Mouse (Mus musculus) cerebellum, postnatal 14 days (tissue): ENCODE data around the gene Dact3.
A peak's percentile ranks its signal among the peaks of the same experiment; 100 is the strongest.

Source experiments
- DNase-seq, 2 experiments: peaks; one replicate each; pipeline ENCODE4 v3.0.0; 2021; ENCODE audit warnings: mixed read lengths in 2 of 2

The Dact3 gene

DNA sequence AGATGAGACGGTGACA lies at the start of gene Dact3:
Dact3 (plus strand) TSS at position 8 of the 16 bp plus-strand sequence.
- no peak for DNase-seq

DNA sequence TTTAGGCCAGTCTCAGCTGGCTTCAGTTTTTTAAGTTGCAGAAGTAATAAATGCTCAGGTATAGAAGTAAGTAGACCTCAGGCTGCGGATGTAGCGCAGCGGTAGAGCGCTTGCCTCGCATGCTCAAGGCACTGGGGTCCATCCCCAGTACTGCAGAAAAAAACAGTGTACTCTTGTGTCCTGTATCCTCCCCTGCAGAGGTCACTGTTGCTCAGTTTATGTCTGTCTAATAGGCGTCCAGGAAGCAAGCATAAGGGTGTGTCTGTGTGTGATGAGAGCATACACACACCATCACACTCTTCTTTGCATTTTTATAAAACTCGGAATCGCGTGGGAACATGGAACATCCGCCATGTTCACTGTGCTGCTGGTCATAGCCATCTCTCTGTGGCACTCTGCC lies 49.3 kb upstream of the Dact3 start:
- DNase-seq: peak; percentile 40 to 43

DNA sequence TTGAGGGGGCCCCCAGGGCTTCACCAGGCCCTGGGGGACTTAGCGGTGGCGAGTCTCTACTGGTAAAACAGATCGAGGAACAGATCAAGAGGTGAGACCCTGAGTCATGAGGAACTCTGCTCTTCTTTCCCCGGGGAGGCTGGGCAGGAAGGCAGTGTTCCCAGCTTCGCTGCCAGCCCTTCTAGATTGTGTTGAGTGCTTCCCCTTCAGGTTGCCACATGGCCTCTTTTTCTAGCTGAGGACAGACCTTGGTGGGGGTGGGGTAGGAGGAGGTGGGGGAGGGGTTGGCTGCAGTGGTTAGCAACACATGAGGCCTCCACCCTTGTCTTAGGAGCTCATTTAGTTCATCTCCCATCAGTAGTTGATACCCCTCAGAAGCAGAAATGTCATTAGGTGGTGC lies 48.5 kb upstream of the Dact3 start:
- DNase-seq: no peak

DNA sequence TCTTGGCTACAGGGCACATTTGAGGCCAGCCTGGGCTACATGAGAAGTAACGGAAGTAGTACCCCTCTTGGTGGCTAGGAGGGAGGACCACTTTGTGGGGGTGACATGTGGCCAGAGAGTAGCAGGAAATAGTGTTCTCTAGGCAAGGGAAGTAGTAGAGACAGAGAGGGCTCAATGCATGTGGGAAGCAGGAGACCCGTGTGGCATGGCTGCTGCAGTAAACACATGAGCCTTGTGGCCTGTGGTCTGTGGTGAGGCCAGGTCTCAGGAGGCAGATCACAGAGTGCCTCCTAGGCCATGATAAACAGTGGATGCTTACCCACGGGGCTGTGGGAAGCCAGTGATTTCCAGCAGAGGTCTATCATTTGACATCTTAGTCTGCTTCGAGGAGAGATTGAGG lies 47.8 kb upstream of the Dact3 start:
- no peak for DNase-seq

DNA sequence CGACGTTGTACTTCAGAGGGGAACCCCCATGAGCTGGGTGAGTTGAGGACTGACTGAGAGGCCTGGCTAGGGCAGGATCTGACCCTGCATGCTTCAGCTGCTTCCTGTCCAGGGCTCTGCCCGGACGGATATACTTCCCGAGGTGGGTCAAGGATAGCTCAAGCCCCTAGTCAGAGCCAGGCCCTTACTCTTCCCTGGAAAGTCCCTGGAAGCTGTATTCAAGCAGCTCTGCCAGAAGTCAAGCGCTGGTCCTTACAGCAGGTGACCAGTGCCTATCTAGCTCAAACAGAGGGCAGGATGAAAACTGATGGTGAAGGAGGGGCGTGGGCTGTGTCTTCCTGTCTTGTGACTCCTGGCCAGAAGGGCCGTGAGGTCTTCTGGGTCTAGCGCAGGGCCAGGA lies 44.7 kb upstream of the Dact3 start:
- DNase-seq: no peak

DNA sequence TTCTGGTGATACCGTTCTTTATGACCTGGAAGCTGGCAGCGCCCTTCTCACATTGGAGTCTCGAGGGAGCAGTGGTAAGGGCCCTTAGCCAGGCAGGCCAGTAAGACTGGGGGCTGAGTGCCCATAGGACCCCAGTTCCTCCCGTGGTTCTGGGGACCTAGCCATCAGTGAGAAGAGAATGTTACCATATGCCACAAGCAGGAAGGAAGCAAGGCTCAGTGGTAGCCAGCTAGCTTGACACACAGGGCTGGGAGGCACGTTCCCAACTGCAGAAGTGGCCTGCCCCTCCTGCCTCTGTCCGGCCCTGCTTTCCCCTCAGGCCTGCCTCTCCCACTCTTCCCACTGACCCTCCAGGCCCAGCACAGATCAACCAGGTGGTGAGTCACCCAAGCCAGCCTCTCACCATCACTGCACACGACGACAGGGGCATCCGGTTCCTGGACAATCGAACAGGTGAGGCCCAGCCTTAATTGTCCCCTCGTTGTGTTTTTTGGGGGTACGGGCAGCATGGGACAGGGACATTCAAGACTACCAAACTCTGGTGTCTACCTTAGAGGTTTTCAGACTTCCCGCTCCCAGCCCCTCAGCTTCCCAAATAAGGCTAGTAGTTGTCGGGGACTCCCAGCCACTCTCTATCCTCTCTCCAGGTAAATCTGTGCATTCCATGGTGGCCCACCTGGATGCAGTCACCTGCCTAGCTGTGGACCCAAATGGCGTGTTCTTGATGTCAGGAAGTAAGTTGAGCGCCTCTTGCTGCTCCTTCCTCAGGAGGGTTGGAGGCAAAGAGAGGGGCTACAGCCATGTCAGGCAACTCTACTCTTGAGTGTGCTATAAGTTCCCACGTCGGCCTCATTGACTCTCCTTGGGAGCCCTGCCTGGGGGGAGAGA lies 37.0 kb upstream of the Dact3 start:
- no peak for DNase-seq

DNA sequence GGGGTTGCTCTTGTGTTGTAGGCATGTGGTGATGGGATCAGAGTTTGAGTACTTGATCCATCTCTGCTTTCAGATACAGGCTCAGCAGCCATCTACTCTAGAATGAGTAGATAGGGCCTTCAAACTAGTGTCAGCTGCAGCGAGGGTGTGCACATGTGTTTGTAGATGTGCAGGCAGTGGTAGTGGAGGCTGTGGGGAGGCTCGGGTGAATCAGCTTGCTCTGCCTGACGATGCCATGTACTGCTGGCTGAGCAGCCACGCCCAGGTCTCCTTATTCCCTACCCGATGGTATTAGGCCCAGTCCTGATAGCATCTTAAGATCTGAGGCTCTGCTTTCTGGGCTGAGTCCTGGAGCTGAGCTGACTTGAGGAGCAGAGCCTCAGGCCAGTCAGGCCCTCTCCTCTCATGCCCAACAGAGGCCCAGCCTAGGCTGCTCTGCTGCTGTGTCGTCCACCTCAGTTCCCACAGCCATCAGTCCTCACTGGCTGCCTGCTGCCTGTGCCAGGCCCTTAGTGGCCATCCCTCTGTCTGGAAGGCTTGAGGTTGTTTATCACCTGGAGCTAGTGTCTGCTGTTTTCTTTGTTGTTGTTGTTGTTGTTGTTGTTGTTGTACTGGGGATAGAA lies 36.2 kb upstream of the Dact3 start:
- no peak for DNase-seq

DNA sequence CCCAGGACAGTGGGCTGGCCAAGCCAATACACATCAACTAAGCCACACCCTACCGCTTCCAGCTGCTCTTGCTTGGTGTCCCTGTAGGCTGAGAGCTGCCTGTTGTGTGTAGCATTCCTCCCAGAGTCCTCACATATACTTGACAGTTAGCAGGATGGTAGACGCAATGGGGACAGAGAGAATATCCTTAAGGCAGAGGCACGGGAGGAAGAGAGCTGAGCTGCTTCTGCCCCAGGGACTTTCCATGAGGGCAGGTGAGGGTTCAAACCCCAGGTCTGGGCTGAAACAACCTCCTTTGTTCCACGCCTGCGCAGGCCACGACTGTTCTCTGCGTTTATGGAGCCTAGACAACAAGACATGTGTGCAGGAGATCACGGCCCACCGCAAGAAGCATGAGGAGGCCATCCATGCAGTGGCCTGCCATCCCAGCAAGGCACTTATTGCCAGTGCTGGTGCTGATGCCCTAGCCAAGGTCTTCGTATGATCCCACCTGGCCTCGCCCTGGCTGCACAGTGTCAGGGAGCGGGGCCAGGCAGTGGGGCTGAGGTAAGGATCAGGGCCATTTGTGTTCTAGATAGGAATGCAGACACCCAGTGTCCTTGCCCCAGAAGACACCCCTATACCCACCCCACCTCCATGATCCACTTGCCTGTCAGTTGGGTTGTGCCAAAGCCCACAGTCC lies 35.5 kb upstream of the Dact3 start:
- no peak for DNase-seq

DNA sequence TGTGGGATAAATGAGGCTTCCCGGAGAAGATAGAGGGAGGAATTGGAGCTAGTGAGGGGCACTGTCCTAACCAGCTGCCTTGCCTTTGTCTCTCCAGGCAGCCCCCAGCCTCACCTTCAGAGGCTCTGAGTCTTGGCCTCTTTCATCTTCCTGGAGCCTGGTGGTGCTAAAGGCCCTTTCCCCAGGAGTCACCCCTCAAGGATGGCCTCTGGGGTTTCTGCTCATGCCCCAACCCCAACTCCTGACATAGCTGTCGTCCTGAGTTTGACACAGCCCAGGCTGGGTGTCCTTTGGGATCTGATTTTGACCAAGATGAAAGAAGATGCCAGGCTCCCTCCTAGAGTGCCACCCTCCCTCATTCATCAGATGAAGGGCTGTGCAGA lies 35.0 kb upstream of the Dact3 start:
- DNase-seq: no peak

DNA sequence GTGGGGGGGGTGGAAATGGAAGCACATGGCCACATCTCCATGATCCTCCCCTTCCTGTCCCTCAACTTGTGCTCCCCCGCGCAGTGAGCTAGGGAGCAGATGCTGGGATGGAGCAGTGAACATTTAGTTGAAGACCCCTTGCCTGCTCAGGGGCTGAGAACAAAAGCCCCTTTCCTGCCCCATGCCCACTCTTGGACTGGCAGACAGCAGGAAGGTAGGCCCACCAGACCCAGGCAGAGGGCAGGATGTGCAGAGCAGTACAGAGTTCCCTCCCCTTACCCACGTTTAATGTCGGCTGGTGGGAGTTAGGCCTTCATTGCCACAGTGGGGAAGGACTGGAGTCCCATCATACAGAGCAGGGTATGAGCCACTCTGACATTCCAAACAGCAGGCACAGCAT lies 34.0 kb upstream of the Dact3 start:
- no peak for DNase-seq

DNA sequence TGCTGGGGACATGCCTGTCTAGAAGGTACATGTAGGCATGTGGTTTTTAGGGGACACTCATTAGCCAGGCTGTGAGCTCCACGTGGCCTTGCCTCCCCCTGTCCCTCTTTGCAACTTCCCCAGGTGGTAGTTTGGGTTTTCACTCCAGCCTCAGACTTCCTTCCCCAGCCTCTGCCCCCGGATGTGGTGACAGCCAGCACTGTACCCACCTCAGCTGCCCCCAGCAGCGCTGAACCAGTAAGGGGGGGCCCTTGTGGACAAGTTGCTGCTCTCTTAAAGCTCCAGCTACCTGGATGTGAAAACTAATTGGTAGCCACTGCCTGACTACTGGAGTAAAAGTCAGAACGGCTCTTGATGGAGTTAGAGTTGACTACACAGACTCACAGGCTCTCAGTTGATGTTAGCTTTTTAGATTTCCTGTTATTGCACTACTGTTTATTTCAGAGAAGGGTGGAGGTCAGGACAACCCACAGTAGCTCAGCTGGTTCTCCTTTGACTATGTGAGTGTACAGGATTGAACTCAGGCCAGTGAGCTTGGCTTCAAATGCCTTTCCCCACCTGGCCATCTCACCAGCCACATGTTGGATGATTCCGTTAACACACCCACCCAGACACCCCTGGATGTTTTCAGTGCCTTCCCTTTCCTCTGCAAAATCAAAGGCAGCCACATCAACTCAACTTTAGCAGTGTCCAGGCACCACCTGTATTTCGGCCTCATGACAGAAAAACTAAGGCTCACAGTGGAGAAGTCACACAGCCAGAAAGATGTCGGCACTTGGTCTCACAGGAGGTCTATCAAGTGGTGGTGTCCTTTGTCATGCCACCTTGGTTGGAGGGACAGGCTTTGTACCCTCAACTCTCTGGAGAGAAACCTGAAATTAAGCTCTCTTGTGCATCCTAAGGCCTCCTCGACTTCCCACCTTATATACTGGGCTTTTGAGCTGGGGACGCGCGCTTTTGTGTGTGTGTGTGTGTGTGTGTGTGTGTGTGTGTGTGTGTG lies 33.3 kb upstream of the Dact3 start:
- no peak for DNase-seq

DNA sequence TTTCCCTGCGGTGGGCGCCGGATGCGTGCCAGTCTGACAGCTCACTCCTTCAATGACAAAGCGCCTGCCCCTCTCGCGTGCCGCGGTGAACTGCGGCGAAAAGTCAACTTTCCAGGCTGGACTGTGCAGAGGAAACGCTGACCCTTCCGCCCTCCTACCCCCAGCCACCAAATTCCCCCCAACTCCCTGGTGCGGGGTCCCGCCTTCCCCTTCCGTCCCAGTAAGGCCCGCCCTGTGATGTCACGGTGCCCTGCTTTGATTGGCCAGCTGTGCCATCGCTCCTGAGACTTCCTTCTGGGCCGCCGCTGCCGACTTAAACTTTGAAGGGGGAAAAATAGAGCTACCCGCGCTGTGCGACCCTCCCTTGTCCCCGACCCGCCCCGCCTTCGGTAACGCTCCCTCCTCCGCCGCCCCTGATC lies 32.5 kb upstream of the Dact3 start, which contains the start of gene Prkd2:
Prkd2 (plus strand) TSS at position 258 of the 419 bp plus-strand sequence.
- peak; percentile 89 to 94 for DNase-seq

DNA sequence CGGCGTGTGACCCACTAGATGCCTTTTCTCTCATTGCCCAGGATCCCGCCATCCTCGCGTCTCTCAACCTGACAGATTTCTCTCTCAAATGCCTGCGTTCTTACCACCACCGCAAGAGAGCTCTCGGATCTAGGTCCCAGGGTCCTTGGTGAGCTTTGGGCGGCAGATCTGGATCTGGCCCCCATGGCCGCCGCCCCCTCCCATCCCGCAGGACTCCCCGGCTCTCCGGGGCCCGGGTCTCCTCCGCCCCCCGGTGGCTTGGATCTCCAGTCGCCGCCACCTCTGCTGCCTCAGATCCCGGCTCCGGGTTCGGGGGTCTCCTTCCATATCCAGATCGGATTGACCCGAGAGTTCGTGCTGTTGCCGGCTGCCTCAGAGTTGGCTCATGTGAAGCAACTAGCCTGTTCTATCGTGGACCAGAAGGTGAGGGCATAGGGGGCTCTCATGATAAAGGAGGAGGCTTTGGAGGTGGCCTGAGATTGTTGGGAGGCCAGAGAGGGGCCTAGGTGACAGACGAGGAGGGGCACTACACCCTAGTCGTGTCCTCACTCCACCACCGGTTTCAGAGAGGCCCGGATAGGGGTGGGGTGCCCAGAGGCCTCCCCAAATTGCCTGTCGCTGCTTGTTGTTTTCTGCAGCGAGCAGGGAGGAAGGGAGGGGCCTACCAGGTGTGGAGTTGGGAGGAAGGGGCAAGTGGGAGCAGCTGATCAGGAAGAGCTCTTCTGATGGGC lies 31.5 kb upstream of the Dact3 start:
- DNase-seq: peak; percentile 26 to 35

DNA sequence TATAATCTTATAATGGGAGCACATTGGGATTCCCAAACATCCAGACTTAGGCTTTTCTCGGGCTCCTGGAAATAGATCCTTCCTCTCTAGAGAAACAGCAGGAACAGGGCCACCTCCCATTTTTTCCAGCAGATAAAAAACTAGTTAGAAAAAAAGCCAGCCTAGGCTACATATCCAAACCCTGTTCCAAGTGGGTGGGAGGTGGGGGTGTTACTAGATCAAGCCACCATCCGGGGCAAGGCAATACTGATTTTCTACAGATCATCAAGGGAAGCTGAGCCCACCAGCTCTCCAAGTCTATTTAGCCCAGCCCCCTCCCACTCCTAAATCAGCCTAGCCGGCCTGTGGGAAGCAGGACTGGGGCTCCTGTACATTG lies 30.4 kb upstream of the Dact3 start:
- no peak for DNase-seq

DNA sequence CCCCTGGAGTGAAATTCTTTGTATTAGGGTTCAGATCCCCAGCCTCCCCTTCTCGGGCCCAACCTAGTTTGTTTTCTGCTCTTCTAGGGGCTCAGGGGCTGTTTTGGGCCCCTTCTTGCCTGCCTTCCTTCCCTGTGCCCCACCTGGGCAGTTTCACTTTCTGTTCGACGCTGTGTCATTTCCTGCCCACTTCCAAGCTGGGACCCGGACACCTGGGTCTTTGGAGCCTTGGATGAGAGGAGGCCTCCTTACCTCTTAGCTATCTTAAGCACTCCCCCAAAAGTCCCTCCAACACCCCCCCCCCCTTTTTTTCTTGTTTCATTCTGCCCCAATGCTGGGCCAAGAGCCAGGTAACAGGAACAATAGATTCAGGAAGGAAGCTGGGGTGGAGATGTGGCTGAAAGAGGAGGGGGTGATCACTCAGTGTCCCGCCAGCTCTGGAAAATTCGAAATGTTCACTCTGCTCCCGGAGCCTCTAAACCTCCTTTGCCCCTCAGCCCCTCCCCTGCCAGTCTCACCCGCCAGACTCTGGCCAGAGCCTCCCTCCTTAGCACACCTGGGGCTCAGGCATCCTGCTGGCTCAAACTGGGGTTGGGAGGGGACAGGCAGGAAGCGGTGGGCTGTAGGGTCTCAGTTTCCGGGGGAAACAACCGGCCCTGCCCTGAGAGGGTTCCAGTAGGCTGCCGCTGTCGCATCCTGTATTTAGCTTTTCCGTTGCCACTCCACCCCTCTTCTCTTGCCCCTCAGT lies 29.9 kb upstream of the Dact3 start:
- DNase-seq: no peak

DNA sequence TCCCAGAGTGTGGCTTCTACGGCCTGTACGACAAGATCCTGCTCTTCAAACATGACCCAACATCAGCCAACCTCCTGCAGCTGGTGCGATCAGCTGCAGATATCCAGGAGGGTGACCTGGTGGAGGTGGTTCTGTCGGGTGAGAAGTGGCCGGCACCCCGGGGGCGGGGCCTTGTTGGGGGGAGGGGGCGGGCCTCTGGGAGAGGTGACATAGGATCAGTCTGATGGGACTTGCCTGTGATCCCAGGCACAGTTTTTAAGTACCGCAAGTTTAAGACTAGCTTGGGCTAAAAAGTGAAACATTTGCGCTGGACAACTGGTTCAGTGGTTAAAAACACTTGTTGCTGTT lies 29.3 kb upstream of the Dact3 start:
- DNase-seq: no peak

DNA sequence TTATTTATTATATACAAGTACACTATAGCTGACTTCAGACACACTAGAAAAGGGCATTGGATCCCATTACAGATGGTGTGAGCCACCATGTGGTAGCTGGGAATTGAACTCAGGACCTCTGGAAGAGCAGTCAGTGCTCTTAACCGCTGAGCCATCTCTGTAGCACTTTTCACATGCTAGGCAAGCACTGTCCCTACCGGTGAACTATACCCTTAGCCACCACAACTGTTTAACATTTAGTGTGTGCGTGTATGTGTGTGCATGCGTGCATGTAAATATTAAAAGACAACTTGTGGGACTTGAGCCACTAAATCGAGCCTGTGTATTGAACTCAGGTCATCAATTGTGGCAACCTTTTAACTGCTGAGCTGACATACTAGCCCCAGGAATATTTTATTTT lies 28.3 kb upstream of the Dact3 start:
- DNase-seq: no peak

DNA sequence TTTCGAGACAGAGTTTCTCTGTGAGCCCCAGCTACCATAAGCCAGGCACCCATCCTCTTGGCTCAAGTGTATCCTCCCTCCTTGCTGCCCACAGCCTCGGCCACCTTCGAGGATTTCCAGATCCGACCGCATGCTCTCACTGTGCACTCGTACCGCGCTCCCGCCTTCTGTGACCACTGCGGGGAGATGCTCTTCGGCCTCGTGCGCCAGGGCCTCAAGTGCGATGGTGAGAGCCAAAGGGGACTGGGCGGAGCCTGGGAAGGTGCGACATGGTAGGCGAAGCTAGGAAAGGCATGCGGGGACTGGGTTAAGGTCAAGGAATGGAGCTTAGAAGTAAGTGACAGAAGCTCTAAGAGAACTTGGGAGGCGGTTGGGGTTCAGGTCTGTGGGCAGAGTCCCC lies 27.6 kb upstream of the Dact3 start:
- no peak for DNase-seq

DNA sequence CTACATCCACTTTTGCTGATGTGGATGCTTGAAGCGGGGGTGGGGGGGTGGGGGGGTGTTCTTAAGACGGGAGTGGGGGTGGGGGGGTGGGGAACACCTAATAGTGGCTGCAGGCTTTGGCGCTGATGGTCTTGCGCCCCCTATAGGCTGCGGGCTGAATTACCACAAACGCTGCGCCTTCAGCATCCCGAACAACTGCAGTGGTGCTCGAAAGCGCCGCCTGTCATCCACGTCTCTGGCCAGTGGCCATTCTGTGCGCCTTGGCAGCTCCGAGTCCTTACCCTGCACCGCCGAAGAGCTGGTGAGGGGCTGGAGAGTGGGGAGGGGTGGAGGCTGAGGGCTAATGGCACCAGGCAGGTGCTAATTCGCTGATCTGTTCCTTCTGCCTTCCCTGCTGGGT lies 26.5 kb upstream of the Dact3 start:
- DNase-seq: peak; percentile 81 to 89

DNA sequence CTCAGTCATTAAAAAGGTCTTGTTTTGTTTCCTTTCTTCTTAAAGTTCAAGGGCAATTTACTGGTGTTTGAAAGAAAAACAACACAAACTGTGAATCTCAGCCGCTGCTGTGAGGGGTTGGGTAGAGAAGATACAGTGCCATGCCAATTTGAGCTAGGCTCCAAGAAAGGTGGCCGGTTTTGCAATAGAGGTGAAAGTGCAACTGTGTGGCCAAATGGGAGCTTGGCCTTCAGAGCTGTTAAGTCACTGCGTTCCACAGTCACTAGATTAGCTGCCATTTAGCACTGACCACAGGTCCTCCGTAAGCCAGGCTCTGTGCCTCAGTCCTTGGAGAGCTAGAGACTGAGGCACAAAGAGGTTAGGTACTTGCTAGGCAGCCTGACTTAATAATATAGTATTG lies 23.5 kb upstream of the Dact3 start:
- no peak for DNase-seq

DNA sequence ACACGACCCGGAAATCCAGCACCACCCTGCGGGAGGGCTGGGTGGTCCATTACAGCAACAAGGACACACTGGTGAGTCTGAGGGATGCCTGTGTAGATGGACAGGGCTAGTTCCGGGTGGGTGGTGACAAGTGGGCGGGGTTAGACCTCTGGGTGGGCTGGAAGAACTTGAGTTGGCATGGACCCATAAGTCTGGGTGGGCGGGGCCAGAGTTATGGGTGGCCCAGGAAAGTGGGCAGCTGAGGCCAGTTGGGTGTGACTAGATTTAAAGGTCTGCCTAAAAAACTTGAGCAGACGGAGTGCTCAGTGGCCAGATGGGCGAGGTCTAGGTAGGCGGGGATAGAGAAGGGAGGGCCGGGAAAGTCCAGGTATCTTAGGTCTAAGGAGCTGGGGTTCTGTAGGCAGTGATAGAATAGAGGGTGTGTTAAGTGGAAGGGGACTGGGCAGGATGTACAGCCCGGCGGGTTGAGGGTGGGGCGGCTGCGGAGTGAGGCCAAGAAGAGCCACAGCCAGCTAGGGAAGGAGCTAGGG lies 21.8 kb upstream of the Dact3 start:
- DNase-seq: no peak

DNA sequence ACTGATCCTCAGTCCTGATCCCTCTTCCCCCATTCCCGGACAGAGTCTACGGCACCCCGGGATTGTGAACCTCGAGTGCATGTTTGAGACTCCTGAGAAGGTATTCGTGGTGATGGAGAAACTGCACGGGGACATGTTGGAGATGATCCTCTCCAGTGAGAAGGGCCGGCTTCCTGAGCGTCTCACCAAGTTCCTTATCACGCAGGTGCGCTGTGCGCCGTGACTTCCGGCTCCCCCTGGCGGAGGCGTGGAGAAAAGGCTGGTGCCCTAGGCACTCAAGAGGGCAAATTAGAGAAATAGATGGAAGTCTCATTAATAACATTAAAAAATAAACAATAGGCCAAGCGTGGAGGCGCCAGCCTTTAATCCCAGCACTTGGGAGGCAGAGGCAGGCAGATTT lies 16.8 kb upstream of the Dact3 start:
- DNase-seq: peak; percentile 72 to 76
